Mouse (Mus musculus) forebrain, embryonic 16.5 days (tissue): ENCODE results near the gene Nhlrc1. TPM values are rescaled to one million over a fixed set of nuclear protein-coding genes. Genes with fewer than 3 reads are reported as not detected.
A peak's percentile ranks its signal among the peaks of the same experiment; 100 is the strongest.

Experiments used
- ATAC-seq: fragments of 200-750 bp; cut with Nextera tagmentation; 2 replicates; pipeline ENCODE4 v1.8.0; 2017; ENCODE audit warnings: mild to moderate bottlenecking, moderate library complexity
- H3K27ac ChIP-seq: fragments of 300-500 bp; sonication (generic); 2 replicates; pipeline ENCODE4 v1.5.1; 2014; ENCODE audit warnings: low read length, control low read depth
- H3K27me3 ChIP-seq: fragments of 300-500 bp; sonication (generic); replicated peaks from 2 replicates; pipeline ENCODE4 v1.6.1; 2014; ENCODE audit warnings: low read length; ENCODE audit not compliant: control insufficient read depth, insufficient read depth
- H3K36me3 ChIP-seq: fragments of 300-500 bp; sonication (generic); 2 replicates; pipeline ENCODE4 v1.6.1; 2014; ENCODE audit not compliant: control insufficient read depth, insufficient read depth
- H3K4me1 ChIP-seq: fragments of 300-500 bp; sonication (generic); replicated peaks from 2 replicates; pipeline ENCODE4 v1.6.1; 2014; ENCODE audit warnings: low read length; ENCODE audit not compliant: control insufficient read depth, insufficient read depth
- H3K4me2 ChIP-seq: fragments of 300-500 bp; sonication (generic); 2 replicates; pipeline ENCODE4 v1.6.1; 2014; ENCODE audit warnings: mild to moderate bottlenecking, low read length, control low read depth
- H3K4me3 ChIP-seq: fragments of 300-500 bp; sonication (generic); replicated peaks from 2 replicates; pipeline ENCODE4 v1.5.1; 2014; ENCODE audit warnings: mild to moderate bottlenecking, low read length, control low read depth
- H3K9ac ChIP-seq: fragments of 300-500 bp; sonication (generic); replicated peaks from 2 replicates; pipeline ENCODE4 v1.6.1; 2014; ENCODE audit warnings: low read depth, low read length, control low read depth
- H3K9me3 ChIP-seq: fragments of 300-500 bp; sonication (generic); 2 replicates; pipeline ENCODE4 v1.6.1; 2016; ENCODE audit warnings: low read length; ENCODE audit not compliant: control insufficient read depth
- WGBS: fragments of 180-500 bp; shearing (Covaris S2); extraction: QIAGEN DNeasy Blood & Tissue Kit; methylation state at CpG from one replicate; pipeline ENCODE4 v1.1.7; 2014; 5-methylcytosine and 5-hydroxymethylcytosine counted together
- polyA plus RNA-seq: library from polyadenylated mRNA; unstranded; fragments of >200 nt; fragmentation: Nextera tagmentation; extraction: Ambion mirVana; gene quantifications from 2 replicates; pipeline ENCODE4 v1.2.1, GENCODE M21; 2015

Gene Nhlrc1
- polyA plus RNA-seq, 1 experiment from 2014 or later, result 14.9 TPM

- no peak for ATAC-seq
- H3K36me3 ChIP-seq, result no peaks in the 10 kb centered on the region
- no peak overlapping the region for H3K4me2 ChIP-seq
- H3K27me3 ChIP-seq, result no peaks in the 10 kb centered on the region
- no peak overlapping the region for H3K4me3 ChIP-seq
- no peak overlapping the region for H3K27ac ChIP-seq
- H3K9me3 ChIP-seq, result no peaks in the 10 kb centered on the region
- H3K4me1 ChIP-seq, result no peaks in the 10 kb centered on the region
- no peak overlapping the region for H3K9ac ChIP-seq
- WGBS, result 40% methylated on average over 4 of the region's 4 CpGs
Measured at GRCm38 (mm10) chr13:46990376-46991011, 24.2 kb downstream of the Nhlrc1 start.

GRCm38 (mm10) chr13:46987941-46988340 lies 26.7 kb downstream of the Nhlrc1 start:
- H3K36me3 ChIP-seq, result no peaks in the 10 kb centered on the region
- no peak overlapping the region for H3K27ac ChIP-seq
- H3K27me3 ChIP-seq, result no peaks in the 10 kb centered on the region
- H3K9me3 ChIP-seq, result no peaks in the 10 kb centered on the region
- 77% methylated on average over 8 of the region's 8 CpGs for WGBS
- H3K4me2 ChIP-seq, result no peak overlapping the region
- no peak overlapping the region for H3K4me3 ChIP-seq
- H3K9ac ChIP-seq, result no peak overlapping the region
- no peaks in the 10 kb centered on the region for H3K4me1 ChIP-seq
- no peak for ATAC-seq

GRCm38 (mm10) chr13:46986208-46986607 lies 28.4 kb downstream of the Nhlrc1 start:
- WGBS, result 75% methylated on average over 6 of the region's 6 CpGs
- Histone ChIP-seq H3K9me3 (no peaks in the 10 kb centered on the region), H3K4me1 (no peaks in the 10 kb centered on the region)

GRCm38 (mm10) chr13:46983878-46984277 lies 30.8 kb downstream of the Nhlrc1 start:
- no peaks in the 10 kb centered on the region for H3K9me3 ChIP-seq
- no peaks in the 10 kb centered on the region for H3K27me3 ChIP-seq
- no peak for ATAC-seq
- WGBS, result 94% methylated on average over 2 of the region's 2 CpGs
- no peak overlapping the region for H3K4me3 ChIP-seq
- H3K4me2 ChIP-seq, result no peak overlapping the region
- no peak overlapping the region for H3K27ac ChIP-seq
- no peak overlapping the region for H3K9ac ChIP-seq
- H3K36me3 ChIP-seq, result no peaks in the 10 kb centered on the region
- H3K4me1 ChIP-seq, result no peaks in the 10 kb centered on the region

More at GRCm38 (mm10) chr13:46986208-46986607, 28.4 kb downstream of the Nhlrc1 start:
- no peak overlapping the region for H3K4me3 ChIP-seq
- ATAC-seq, result no peak
- no peaks in the 10 kb centered on the region for H3K27me3 ChIP-seq
- H3K4me2 ChIP-seq, result no peak overlapping the region
- no peak overlapping the region for H3K27ac ChIP-seq
- H3K36me3 ChIP-seq, result no peaks in the 10 kb centered on the region
- no peak overlapping the region for H3K9ac ChIP-seq

GRCm38 (mm10) chr13:46979836-46980490 lies 34.7 kb downstream of the Nhlrc1 start:
- no peak for ATAC-seq
- no peak overlapping the region for H3K9ac ChIP-seq
- 69% methylated on average over 13 of the region's 13 CpGs for WGBS

GRCm38 (mm10) chr13:46976532-46976931 lies 38.1 kb downstream of the Nhlrc1 start:
- H3K4me2 ChIP-seq, result no peak overlapping the region
- no peaks in the 10 kb centered on the region for H3K36me3 ChIP-seq
- no peak overlapping the region for H3K9ac ChIP-seq
- ATAC-seq, result no peak
- H3K4me3 ChIP-seq, result no peak overlapping the region
- no peaks in the 10 kb centered on the region for H3K9me3 ChIP-seq
- WGBS, result 91% methylated on average over 7 of the region's 7 CpGs
- H3K27me3 ChIP-seq, result no peaks in the 10 kb centered on the region
- no peak overlapping the region for H3K27ac ChIP-seq
- H3K4me1 ChIP-seq, result peaks cover 8% of the 10 kb centered on the region; the same call in 1 of the 2 replicates

More at GRCm38 (mm10) chr13:46979836-46980490, 34.7 kb downstream of the Nhlrc1 start:
- Histone ChIP-seq H3K27me3 (no peaks in the 10 kb centered on the region), H3K4me2 (no peak overlapping the region), H3K36me3 (no peaks in the 10 kb centered on the region), H3K27ac (no peak overlapping the region), H3K9me3 (no peaks in the 10 kb centered on the region), H3K4me1 (peaks cover 6% of the 10 kb centered on the region; the same call in 1 of the 2 replicates), H3K4me3 (no peak overlapping the region)

- H3K27ac ChIP-seq, result no peak overlapping the region
- H3K4me1 ChIP-seq, result peaks cover 8% of the 10 kb centered on the region; the same call in 1 of the 2 replicates
- no peak overlapping the region for H3K4me3 ChIP-seq
- H3K9ac ChIP-seq, result no peak overlapping the region
- WGBS, result 32% methylated on average over 4 of the region's 4 CpGs
- H3K4me2 ChIP-seq, result no peak overlapping the region
- no peak for ATAC-seq
- no peaks in the 10 kb centered on the region for H3K27me3 ChIP-seq
- H3K9me3 ChIP-seq, result no peaks in the 10 kb centered on the region
- no peaks in the 10 kb centered on the region for H3K36me3 ChIP-seq
Measured at GRCm38 (mm10) chr13:46975930-46976329, 38.7 kb downstream of the Nhlrc1 start.

GRCm38 (mm10) chr13:46975031-46975551 lies 39.6 kb downstream of the Nhlrc1 start:
- 4% methylated on average over 14 of the region's 14 CpGs for WGBS
- Histone ChIP-seq H3K27ac (no peak overlapping the region), H3K27me3 (no peaks in the 10 kb centered on the region), H3K4me2 (peak overlapping the region; percentile 67), H3K9me3 (no peaks in the 10 kb centered on the region), H3K4me3 (peak overlapping the region; percentile 40), H3K9ac (peak overlapping the region; percentile 41; the same call in 1 of the 2 replicates), H3K36me3 (no peaks in the 10 kb centered on the region), H3K4me1 (peaks cover 8% of the 10 kb centered on the region; the same call in 1 of the 2 replicates)
- ATAC-seq, result peak; percentile 93

GRCm38 (mm10) chr13:46970286-46970945 lies 44.2 kb downstream of the Nhlrc1 start:
- Histone ChIP-seq H3K9me3 (no peaks in the 10 kb centered on the region), H3K4me1 (peaks cover 6% of the 10 kb centered on the region; the same call in 1 of the 2 replicates), H3K27ac (no peak overlapping the region), H3K36me3 (no peaks in the 10 kb centered on the region), H3K27me3 (no peaks in the 10 kb centered on the region), H3K4me2 (no peak overlapping the region), H3K4me3 (no peak overlapping the region), H3K9ac (no peak overlapping the region)
- 83% methylated on average over 10 of the region's 10 CpGs for WGBS
- no peak for ATAC-seq
